ENCODE assay signal across 21 mouse cellular contexts in the genomic region with DNA sequence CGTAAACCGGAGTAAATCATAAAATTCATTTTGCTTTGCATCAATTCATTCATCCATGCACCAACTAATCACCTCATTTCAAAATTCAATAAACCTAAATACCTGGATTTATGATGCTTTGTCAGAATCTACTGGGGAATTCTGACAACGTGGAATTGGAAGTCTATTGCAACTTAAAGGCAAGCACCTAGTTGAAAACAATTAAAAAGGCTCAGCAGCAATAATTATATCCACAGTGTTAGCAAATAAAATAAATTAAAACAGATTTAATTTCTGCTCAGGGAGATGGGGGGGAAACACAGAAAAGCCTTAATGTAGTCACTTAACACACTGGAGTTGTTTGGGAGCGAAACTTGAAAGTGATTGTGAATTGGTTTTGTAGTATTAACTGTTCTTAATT.
DNase-seq lines count a peak whose midpoint lies in the region; ATAC-seq lines count a peak whose summit lies in the region.
"Had no signal": no experiment of that assay in that cellular context is flagged by ENCODE, and none has a peak within 500 bp of the region (broad histone marks: within the 10 kb centered on the region; RNA-seq: fewer than 3 reads in every experiment).

No protein-coding gene starts in this region.

- no peaks in the 10 kb centered on the region for H3K27me3 ChIP-seq in neural tube, embryonic 13.5 days
- H3K27me3 ChIP-seq in neural tube, embryonic 14.5 days (ENCODE audit: control insufficient read depth, insufficient read depth, low read length) = no peaks in the 10 kb centered on the region
- no peaks in the 10 kb centered on the region for H3K27me3 ChIP-seq in neural tube, embryonic 15.5 days (replicated peaks)
- H3K27me3 ChIP-seq: CH12.LX, Patski had no signal

- no peak overlapping the region for H3K27ac ChIP-seq in neural tube, embryonic 13.5 days (replicated peaks)
- H3K27ac ChIP-seq in neural tube, embryonic 14.5 days (ENCODE audit: low read depth, low read length) = no peak overlapping the region
- H3K27ac ChIP-seq in neural tube, embryonic 15.5 days (replicated peaks) = no peak overlapping the region

- H3K4me3 ChIP-seq in neural tube, embryonic 13.5 days = no peak overlapping the region
- H3K4me3 ChIP-seq in neural tube, embryonic 14.5 days (ENCODE audit: low read depth, low read length) = no peak overlapping the region
- no peak overlapping the region for H3K4me3 ChIP-seq in neural tube, embryonic 15.5 days (replicated peaks)

- WGBS in neural tube, embryonic 13.5 days = 57% methylated on average over 4 of the region's 4 CpGs
- WGBS in neural tube, embryonic 14.5 days = 46% methylated on average over 4 of the region's 4 CpGs
- WGBS in neural tube, embryonic 15.5 days = 44% methylated on average over 4 of the region's 4 CpGs

- H3K9ac ChIP-seq in neural tube, embryonic 13.5 days = no peak overlapping the region
- H3K9ac ChIP-seq in neural tube, embryonic 14.5 days (replicated peaks; ENCODE audit: low read depth, low read length) = no peak overlapping the region
- H3K9ac ChIP-seq in neural tube, embryonic 15.5 days (replicated peaks) = no peak overlapping the region

- 0 out of 2 replicates have a peak, but pooled peaks cover 4% of the 10 kb centered on the region for H3K4me1 ChIP-seq in neural tube, embryonic 13.5 days (replicated peaks)
- H3K4me1 ChIP-seq in neural tube, embryonic 14.5 days (ENCODE audit: control insufficient read depth, insufficient read depth, low read length) = no peaks in the 10 kb centered on the region
- peaks cover 3% of the 10 kb centered on the region; the same call in 1 of the 2 replicates for H3K4me1 ChIP-seq in neural tube, embryonic 15.5 days

- no peak for DNase-seq in neural tube, embryonic 10.5 days (ENCODE audit: extremely low spot score, low spot score)
- no peak for DNase-seq in right cerebral cortex, adult 2 months (ENCODE audit: low spot score in 2 of 2)
- no peak for DNase-seq in testis, postnatal 10 days (ENCODE audit: low spot score)
- DNase-seq: adrenal gland, adult 2 months; adrenal gland, adult 8-10 months; adrenal gland, postnatal 10 days; adrenal gland, postnatal 14 days; adrenal gland, postnatal 25 days; adrenal gland, postnatal 36 days; B cell, adult 2 months; cerebellum, adult 11 months; cerebellum, adult 11-12 months; cerebellum, adult 18-20 months had no signal

- ATAC-seq in neural tube, embryonic 13.5 days (ENCODE audit: low read depth) = peak; percentile 59
- peak; percentile 54; the same call in 1 of the 2 replicates for ATAC-seq in neural tube, embryonic 14.5 days (ENCODE audit: low read depth)
- peak; percentile 65 for ATAC-seq in neural tube, embryonic 15.5 days (ENCODE audit: low FRiP score)
- ATAC-seq: activated CD4-positive, CD25-positive, alpha-beta regulatory T cell, adult 4 months; CD4-positive, CD25-positive, alpha-beta regulatory T cell, adult 4 months; Patski had no signal

- no peaks in the 10 kb centered on the region for H3K36me3 ChIP-seq in neural tube, embryonic 13.5 days
- no peaks in the 10 kb centered on the region for H3K36me3 ChIP-seq in neural tube, embryonic 14.5 days (ENCODE audit: control insufficient read depth, insufficient read depth, low read length)
- no peaks in the 10 kb centered on the region for H3K36me3 ChIP-seq in neural tube, embryonic 15.5 days
- H3K36me3 ChIP-seq: G1E had no signal

- no peaks in the 10 kb centered on the region for H3K9me3 ChIP-seq in neural tube, embryonic 13.5 days
- H3K9me3 ChIP-seq in neural tube, embryonic 14.5 days (ENCODE audit: control insufficient read depth, low read length) = no peaks in the 10 kb centered on the region
- H3K9me3 ChIP-seq in neural tube, embryonic 15.5 days (replicated peaks) = no peaks in the 10 kb centered on the region

- H3K4me2 ChIP-seq in neural tube, embryonic 13.5 days = no peak overlapping the region
- H3K4me2 ChIP-seq in neural tube, embryonic 14.5 days (ENCODE audit: low read depth, low read length) = no peak overlapping the region
- no peak overlapping the region for H3K4me2 ChIP-seq in neural tube, embryonic 15.5 days
